Mouse (Mus musculus): ENCODE measurements at regions not wholly inside any gene's neighbourhood (a gene's known extent, or its start where the extent isn't known, plus 50 kb on each side); places are given as distances from the start of the nearest gene placed in this dataset.

- DNase-seq: peak; percentile 80
Observed at GRCm38 (mm10) chr17:88174242-88174679, 109.2 kb upstream of the Fbxo11 start.

GRCm38 (mm10) chr17:88175951-88176623, 111.0 kb upstream of the Fbxo11 start:
- peak; percentile 49 for DNase-seq

- DNase-seq: peak; percentile 91
Observed at GRCm38 (mm10) chr17:88190735-88191134, 125.6 kb upstream of the Fbxo11 start.

- DNase-seq: no peak
Observed at GRCm38 (mm10) chr17:88191444-88191843, 126.4 kb upstream of the Fbxo11 start.

- DNase-seq: peak; percentile 67
Observed at GRCm38 (mm10) chr17:88191930-88192807, 127.1 kb upstream of the Fbxo11 start.

- peak; percentile 69 for DNase-seq
Observed at GRCm38 (mm10) chr17:88194693-88195092, 129.6 kb upstream of the Fbxo11 start.

- peak; percentile 85 for DNase-seq
Observed at GRCm38 (mm10) chr17:88195303-88195702, 130.2 kb upstream of the Fbxo11 start.

GRCm38 (mm10) chr17:88195893-88196292, 130.8 kb upstream of the Fbxo11 start:
- peak; percentile 83 for DNase-seq

- no peak for DNase-seq
Observed at GRCm38 (mm10) chr17:88196322-88196721, 131.2 kb upstream of the Fbxo11 start.

- peak; percentile 85 for DNase-seq
Observed at GRCm38 (mm10) chr17:88197381-88197780, 132.3 kb upstream of the Fbxo11 start.

GRCm38 (mm10) chr17:88201249-88201970, 136.3 kb upstream of the Fbxo11 start:
- peak; percentile 84 for DNase-seq

GRCm38 (mm10) chr17:88202214-88202613, 137.1 kb upstream of the Fbxo11 start:
- DNase-seq: peak; percentile 54

GRCm38 (mm10) chr17:88209565-88209964, 144.5 kb upstream of the Fbxo11 start:
- peak; percentile 64 for DNase-seq

GRCm38 (mm10) chr17:88212121-88212520, 147.0 kb upstream of the Fbxo11 start:
- peak; percentile 86 for DNase-seq

GRCm38 (mm10) chr17:88214746-88215145, 149.7 kb upstream of the Fbxo11 start:
- DNase-seq: peak; percentile 89

GRCm38 (mm10) chr17:88222379-88222955, 157.4 kb upstream of the Fbxo11 start:
- DNase-seq: peak; percentile 35

- no peak for DNase-seq
Observed at GRCm38 (mm10) chr17:88240476-88240875, 175.4 kb upstream of the Fbxo11 start.

GRCm38 (mm10) chr17:88248625-88249024, 183.5 kb upstream of the Fbxo11 start:
- peak; percentile 85 for DNase-seq

- DNase-seq: peak; percentile 95
Observed at GRCm38 (mm10) chr17:88251949-88252521, 186.9 kb upstream of the Fbxo11 start.

GRCm38 (mm10) chr17:88255744-88256598, 184.5 kb upstream of the Foxn2 start:
- DNase-seq: peak; percentile 98
